Mouse (Mus musculus) forebrain, embryonic 11.5 days (tissue): ENCODE measurements around the gene Stradb. TPM values are rescaled to one million over a fixed set of nuclear protein-coding genes. Genes with fewer than 3 reads are reported as not detected.

Experiments used
- ATAC-seq: fragments of 200-750 bp; cut with Nextera tagmentation; replicated peaks from 2 replicates; pipeline ENCODE4 v1.8.0; 2017; ENCODE audit warnings: moderate TSS enrichment; ENCODE audit not compliant: low FRiP score
- DNase-seq: peaks from one replicate; pipeline ENCODE4 v3.0.0-alpha.2; 2017; ENCODE audit warnings: low spot score
- H3K27ac ChIP-seq: fragments of 300-500 bp; sonication (generic); 2 replicates; pipeline ENCODE4 v1.5.1; 2014; ENCODE audit warnings: low read depth, low read length
- H3K27me3 ChIP-seq: fragments of 300-500 bp; sonication (generic); 2 replicates; pipeline ENCODE4 v1.6.1; 2014; ENCODE audit warnings: mild to moderate bottlenecking, low read length, mixed read lengths; ENCODE audit not compliant: control insufficient read depth, insufficient read depth
- H3K36me3 ChIP-seq: fragments of 300-500 bp; sonication (generic); 2 replicates; pipeline ENCODE4 v1.6.1; 2014; ENCODE audit warnings: mild to moderate bottlenecking, low read length, moderate library complexity, mixed read lengths; ENCODE audit not compliant: control insufficient read depth, insufficient read depth
- H3K4me1 ChIP-seq: fragments of 300-500 bp; sonication (generic); replicated peaks from 2 replicates; pipeline ENCODE4 v1.6.1; 2014; ENCODE audit warnings: low read length, mixed read lengths; ENCODE audit not compliant: control insufficient read depth, insufficient read depth
- H3K4me2 ChIP-seq: fragments of 300-500 bp; sonication (generic); 2 replicates; pipeline ENCODE4 v1.6.1; 2014; ENCODE audit warnings: low read depth, mild to moderate bottlenecking, low read length, moderate library complexity, mixed read lengths; ENCODE audit not compliant: severe bottlenecking
- H3K4me3 ChIP-seq: fragments of 300-500 bp; sonication (generic); 2 replicates; pipeline ENCODE4 v1.5.1; 2014; ENCODE audit warnings: low read depth, low read length
- H3K9ac ChIP-seq: fragments of 300-500 bp; sonication (generic); 2 replicates; pipeline ENCODE4 v1.6.1; 2014; ENCODE audit warnings: low read length
- H3K9me3 ChIP-seq: fragments of 300-500 bp; sonication (generic); 2 replicates; pipeline ENCODE4 v1.6.1; 2016; ENCODE audit warnings: low read length, mixed read lengths; ENCODE audit not compliant: control insufficient read depth
- WGBS: fragments of 180-500 bp; shearing (Covaris S2); extraction: QIAGEN DNeasy Blood & Tissue Kit; methylation state at CpG from one replicate; pipeline ENCODE4 v1.1.7; 2014; 5-methylcytosine and 5-hydroxymethylcytosine counted together
- polyA plus RNA-seq: library from polyadenylated mRNA; unstranded; fragments of >200 nt; fragmentation: Nextera tagmentation; extraction: Ambion mirVana; gene quantifications from 2 replicates; pipeline ENCODE4 v1.2.1, GENCODE M21; 2014

The Stradb gene
- polyA plus RNA-seq, 1 experiment from 2014 or later, result 35.4 TPM

- Histone ChIP-seq H3K4me1 (no peaks in the 10 kb centered on the region; the same call in 1 of the 2 replicates), H3K36me3 (no peaks in the 10 kb centered on the region), H3K27me3 (no peaks in the 10 kb centered on the region), H3K4me3 (no peak overlapping the region), H3K27ac (no peak overlapping the region), H3K9me3 (no peaks in the 10 kb centered on the region), H3K9ac (no peak overlapping the region), H3K4me2 (no peak overlapping the region)
- WGBS, result 87% methylated on average over 6 of the region's 6 CpGs
- no peak for DNase-seq
- no peak for ATAC-seq
These were observed 2.2 kb upstream of the Stradb start for GRCm38 (mm10) chr1:58971097-58971496.

GRCm38 (mm10) chr1:58972851-58973365 lies 414 bp upstream of the Stradb start:
- DNase-seq (no peak), ATAC-seq (peak; percentile 14)
- Histone ChIP-seq H3K27me3 (no peaks in the 10 kb centered on the region), H3K36me3 (no peaks in the 10 kb centered on the region), H3K9ac (peak overlapping the region; percentile 88), H3K4me3 (peak overlapping the region; percentile 79), H3K4me1 (no peaks in the 10 kb centered on the region; the same call in 1 of the 2 replicates), H3K4me2 (peak overlapping the region; percentile 63), H3K9me3 (no peaks in the 10 kb centered on the region), H3K27ac (no peak overlapping the region)
- under 1% methylated on average over 28 of the region's 28 CpGs for WGBS

- WGBS, result 77% methylated on average over 3 of the region's 3 CpGs
- no peak overlapping the region for H3K27ac ChIP-seq
- no peaks in the 10 kb centered on the region for H3K27me3 ChIP-seq
- no peaks in the 10 kb centered on the region for H3K9me3 ChIP-seq
- H3K4me1 ChIP-seq, result no peaks in the 10 kb centered on the region
- ATAC-seq (no peak), DNase-seq (no peak)
- H3K4me2 ChIP-seq, result no peak overlapping the region
- H3K9ac ChIP-seq, result no peak overlapping the region
- no peak overlapping the region for H3K4me3 ChIP-seq
- H3K36me3 ChIP-seq, result no peaks in the 10 kb centered on the region
These were observed 9.0 kb downstream of the Stradb start for GRCm38 (mm10) chr1:58982276-58982675.

- Histone ChIP-seq H3K9me3 (no peaks in the 10 kb centered on the region), H3K36me3 (no peaks in the 10 kb centered on the region), H3K9ac (no peak overlapping the region), H3K4me3 (no peak overlapping the region), H3K27ac (no peak overlapping the region), H3K4me1 (no peaks in the 10 kb centered on the region), H3K4me2 (no peak overlapping the region), H3K27me3 (no peaks in the 10 kb centered on the region)
- DNase-seq (no peak), ATAC-seq (no peak)
- WGBS, result 90% methylated on average over 5 of the region's 5 CpGs
These were observed 11.3 kb downstream of the Stradb start for GRCm38 (mm10) chr1:58984586-58984985.

GRCm38 (mm10) chr1:58993144-58993543 lies 19.8 kb downstream of the Stradb start:
- H3K4me3 ChIP-seq, result no peak overlapping the region
- no peaks in the 10 kb centered on the region for H3K36me3 ChIP-seq
- no peaks in the 10 kb centered on the region for H3K9me3 ChIP-seq
- no peak overlapping the region for H3K4me2 ChIP-seq
- DNase-seq (no peak), ATAC-seq (no peak)
- WGBS, result 90% methylated on average over 7 of the region's 7 CpGs
- no peak overlapping the region for H3K9ac ChIP-seq
- no peaks in the 10 kb centered on the region for H3K27me3 ChIP-seq
- no peak overlapping the region for H3K27ac ChIP-seq
- no peaks in the 10 kb centered on the region for H3K4me1 ChIP-seq

- 40% methylated on average over 1 of the region's 1 CpGs for WGBS
- no peak overlapping the region for H3K4me3 ChIP-seq
- DNase-seq, result no peak
- no peaks in the 10 kb centered on the region for H3K9me3 ChIP-seq
- no peak overlapping the region for H3K9ac ChIP-seq
- no peaks in the 10 kb centered on the region for H3K4me1 ChIP-seq
- no peak overlapping the region for H3K27ac ChIP-seq
- ATAC-seq, result no peak
- no peaks in the 10 kb centered on the region for H3K27me3 ChIP-seq
- no peak overlapping the region for H3K4me2 ChIP-seq
- no peaks in the 10 kb centered on the region for H3K36me3 ChIP-seq
These were observed 20.4 kb downstream of the Stradb start for GRCm38 (mm10) chr1:58993723-58994122.

- 85% methylated on average over 5 of the region's 5 CpGs for WGBS
- no peak for DNase-seq
- Histone ChIP-seq H3K36me3 (no peaks in the 10 kb centered on the region), H3K4me2 (no peak overlapping the region), H3K9me3 (no peaks in the 10 kb centered on the region), H3K4me3 (no peak overlapping the region), H3K27ac (no peak overlapping the region), H3K27me3 (no peaks in the 10 kb centered on the region), H3K4me1 (no peaks in the 10 kb centered on the region), H3K9ac (no peak overlapping the region)
- ATAC-seq, result no peak
These were observed 22.0 kb downstream of the Stradb start for GRCm38 (mm10) chr1:58995313-58995712.

GRCm38 (mm10) chr1:59009250-59009649 lies 35.9 kb downstream of the Stradb start:
- no peak overlapping the region for H3K4me3 ChIP-seq
- no peak for DNase-seq
- H3K27ac ChIP-seq, result no peak overlapping the region
- H3K27me3 ChIP-seq, result no peaks in the 10 kb centered on the region
- no peak overlapping the region for H3K9ac ChIP-seq
- H3K4me1 ChIP-seq, result no peaks in the 10 kb centered on the region
- ATAC-seq, result no peak
- no peaks in the 10 kb centered on the region for H3K9me3 ChIP-seq
- no peak overlapping the region for H3K4me2 ChIP-seq
- 50% methylated on average over 4 of the region's 4 CpGs for WGBS
- no peaks in the 10 kb centered on the region for H3K36me3 ChIP-seq

GRCm38 (mm10) chr1:59021556-59021955 lies 48.2 kb downstream of the Stradb start:
- Histone ChIP-seq H3K9me3 (no peaks in the 10 kb centered on the region), H3K9ac (no peak overlapping the region), H3K4me2 (no peak overlapping the region), H3K4me1 (no peaks in the 10 kb centered on the region), H3K4me3 (no peak overlapping the region), H3K27me3 (no peaks in the 10 kb centered on the region), H3K27ac (no peak overlapping the region), H3K36me3 (no peaks in the 10 kb centered on the region)
- no peak for ATAC-seq
- no peak for DNase-seq
- WGBS, result 83% methylated on average over 3 of the region's 3 CpGs
